Mouse (Mus musculus): ENCODE data around the gene Spop. TPM values are rescaled to one million over a fixed set of nuclear protein-coding genes. Genes with fewer than 3 reads are reported as not detected.

Gene Spop
- polyA plus RNA-seq, 1 experiment = 38.5 TPM

GRCm38 (mm10) chr11:95519996-95520395 lies 106.1 kb downstream of the Spop start:
- DNase-seq (ENCODE audit: low read depth) = no peak

- no peak for DNase-seq (ENCODE audit: low read depth)
Measured at GRCm38 (mm10) chr11:95520456-95521072, 106.7 kb downstream of the Spop start.

- DNase-seq (ENCODE audit: low read depth) = no peak
Measured at GRCm38 (mm10) chr11:95521563-95521962, 107.7 kb downstream of the Spop start.

GRCm38 (mm10) chr11:95527307-95527706 lies 113.4 kb downstream of the Spop start:
- no peak for DNase-seq (ENCODE audit: low read depth)

- DNase-seq (ENCODE audit: low read depth) = no peak
Measured at GRCm38 (mm10) chr11:95528231-95528630, 114.4 kb downstream of the Spop start.

GRCm38 (mm10) chr11:95532353-95533072 lies 118.6 kb downstream of the Spop start:
- no peak for DNase-seq (ENCODE audit: low read depth)

- DNase-seq (ENCODE audit: low read depth) = no peak
Measured at GRCm38 (mm10) chr11:95533484-95534160, 119.7 kb downstream of the Spop start.

- no peak for DNase-seq (ENCODE audit: low read depth)
Measured at GRCm38 (mm10) chr11:95538378-95539104, 124.7 kb downstream of the Spop start.

GRCm38 (mm10) chr11:95540637-95541385 lies 126.9 kb downstream of the Spop start:
- no peak for DNase-seq (ENCODE audit: low read depth)

Other genes starting within 250 kb of the Spop start
- gene Tac4, start 152.6 kb upstream of the Spop start, polyA plus RNA-seq (2012; rRNA removed) = 0.09 TPM in 1 of 2 replicates, not detected in the other
- gene Kat7, start 103.8 kb upstream of the Spop start, polyA plus RNA-seq (2012; rRNA removed) = 33.8 and 37.7 TPM in 2 replicates
- gene Fam117a, start 77.1 kb upstream of the Spop start, polyA plus RNA-seq (2012; rRNA removed) = 28.6 and 32.8 TPM in 2 replicates
- 157 TPM in 2 replicates for gene Slc35b1, start 29.4 kb upstream of the Spop start, polyA plus RNA-seq (2012; rRNA removed)
- 1.6 TPM in 2 replicates for gene Nxph3, start 100.5 kb downstream of the Spop start, polyA plus RNA-seq (2012; rRNA removed)
- 2.6 and 4.1 TPM in 2 replicates for gene Ngfr, start 173.7 kb downstream of the Spop start, polyA plus RNA-seq (2012; rRNA removed)